Mouse (Mus musculus): ENCODE results near the gene Mmp2. TPM values are rescaled to one million over a fixed set of nuclear protein-coding genes. Genes with fewer than 3 reads are reported as not detected.
A peak's percentile ranks its signal among the peaks of the same experiment; 100 is the strongest.

Mmp2 gene
- total and polyA plus RNA-seq, 3 experiments: 53.9 to 70.9 (median 67.4) TPM

DNA sequence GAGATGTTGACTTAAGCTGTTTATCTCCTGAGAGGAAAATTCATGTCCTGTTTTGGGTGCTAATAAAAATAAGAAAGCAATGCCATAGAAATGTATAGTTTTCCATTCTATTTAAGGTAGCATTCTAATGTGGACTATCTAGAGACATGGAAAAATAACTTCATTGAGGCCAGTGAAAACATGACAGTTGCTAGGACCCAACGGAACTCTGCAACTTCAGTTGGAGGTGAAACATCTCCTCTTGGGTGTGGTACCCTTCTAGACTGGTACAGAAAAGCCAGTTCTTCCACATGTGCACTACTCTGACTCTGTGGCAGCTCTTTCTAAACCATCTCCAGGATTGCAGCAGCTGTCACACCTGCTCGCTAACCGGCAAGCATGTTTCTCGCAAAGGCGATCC is 74.0 kb downstream of the Mmp2 start, which contains the start of gene Capns2:
Gene Capns2, plus strand, starts transcription at position 301 of the 400 bp plus-strand sequence.
- H3K4me1 ChIP-seq (ENCODE audit: control insufficient read depth, insufficient read depth, low read length): no peaks in the 10 kb centered on the region; the same call in 1 of the 2 replicates
- no peak within 1 kb of the TSS for H3K9ac ChIP-seq (ENCODE audit: low read depth, low read length)
- no peaks in the 10 kb centered on the region for H3K36me3 ChIP-seq (ENCODE audit: control insufficient read depth, insufficient read depth, low read length)
- intact Hi-C loops (cut with DNase I): no loop called here
- H3K4me3 ChIP-seq: no peak within 1 kb of the TSS
- no peak for TF ChIP-seq EP300 (IDR thresholded peaks at IDR 0.05; ENCODE audit: insufficient read depth, low read depth, low read length)
- no peak for TF ChIP-seq CTCF (IDR thresholded peaks at IDR 0.05)
- no peak for TF ChIP-seq POLR2A (IDR thresholded peaks at IDR 0.05; ENCODE audit: insufficient read depth, low read depth, low read length)
- no peaks in the 10 kb centered on the region for H3K27me3 ChIP-seq (ENCODE audit: control insufficient read depth, insufficient read depth, low read length)
- no peak within 1 kb of the TSS for H3K27ac ChIP-seq
- DNase-seq: no peak
- 93% methylated on average over 5 of the region's 5 CpGs for WGBS
- no peaks in the 10 kb centered on the region for H3K79me2 ChIP-seq (replicated peaks; ENCODE audit: control insufficient read depth, insufficient read depth, low read length)

DNA sequence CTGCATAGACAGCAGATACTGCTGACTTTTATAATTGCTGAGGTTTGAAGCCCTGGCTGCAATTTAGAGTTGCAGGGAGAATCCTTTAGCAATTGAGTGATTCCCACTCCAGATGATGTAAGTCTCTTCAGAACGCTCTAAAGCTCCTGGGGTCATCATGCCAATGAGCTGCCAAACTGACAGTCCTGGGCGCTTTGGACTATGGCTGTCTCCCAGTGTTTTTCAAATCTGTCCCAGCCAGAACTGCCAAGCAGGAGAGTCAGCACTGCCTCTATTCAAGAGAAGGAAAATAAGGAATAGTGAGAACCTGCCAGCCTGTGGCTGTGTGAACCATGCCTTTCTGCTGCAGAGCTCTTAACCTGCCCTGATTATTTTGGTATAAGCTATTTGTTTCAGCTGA is 75.9 kb downstream of the Mmp2 start:
- H3K4me1 ChIP-seq (ENCODE audit: control insufficient read depth, insufficient read depth, low read length): no peaks in the 10 kb centered on the region
- DNase-seq: peak in 1 of 2 experiments; percentile 23
- H3K27ac ChIP-seq: no peak overlapping the region
- no peaks in the 10 kb centered on the region for H3K79me2 ChIP-seq (replicated peaks; ENCODE audit: control insufficient read depth, insufficient read depth, low read length)
- 61% methylated on average over 2 of the region's 2 CpGs for WGBS
- H3K27me3 ChIP-seq (ENCODE audit: control insufficient read depth, insufficient read depth, low read length): no peaks in the 10 kb centered on the region
- no peaks in the 10 kb centered on the region for H3K36me3 ChIP-seq (ENCODE audit: control insufficient read depth, insufficient read depth, low read length)
- H3K9ac ChIP-seq (ENCODE audit: low read depth, low read length): no peak overlapping the region
- TF ChIP-seq CTCF (IDR thresholded peaks at IDR 0.05) (no peak), EP300 (IDR thresholded peaks at IDR 0.05; ENCODE audit: insufficient read depth, low read depth, low read length) (no peak), POLR2A (IDR thresholded peaks at IDR 0.05; ENCODE audit: insufficient read depth, low read depth, low read length) (no peak)
- intact Hi-C loops (cut with DNase I): no loop called here
- H3K4me3 ChIP-seq: no peak overlapping the region

Other genes with a start within 250 kb of the Mmp2 start
- gene Irx6, start 153.0 kb upstream of the Mmp2 start, total RNA-seq (2021): not detected
- 0.04 TPM in 1 of 2 replicates, not detected in the other for gene Irx6, start 153.0 kb upstream of the Mmp2 start, polyA plus RNA-seq (2012; rRNA removed)
- gene Lpcat2, start 28.0 kb downstream of the Mmp2 start, total RNA-seq (2021): 1 to 10 TPM in 1 of 2 experiments, under 1 TPM in 1; 0.89 to 1.4 TPM
- 0.72 and 1.1 TPM in 2 replicates for gene Lpcat2, start 28.0 kb downstream of the Mmp2 start, polyA plus RNA-seq (2012; rRNA removed)
- not detected for gene Capns2, start 74.1 kb downstream of the Mmp2 start, total RNA-seq (2021)
- not detected in 2 replicates for gene Capns2, start 74.1 kb downstream of the Mmp2 start, polyA plus RNA-seq (2012; rRNA removed)
- gene Slc6a2, start 132.8 kb downstream of the Mmp2 start, total RNA-seq (2021): under 1 TPM; 0.08 to 0.14 TPM
- 0.18 and 0.23 TPM in 2 replicates for gene Slc6a2, start 132.8 kb downstream of the Mmp2 start, polyA plus RNA-seq (2012; rRNA removed)
- not detected for gene Ces1a, start 220.9 kb downstream of the Mmp2 start, total RNA-seq (2021)
- gene Ces1a, start 220.9 kb downstream of the Mmp2 start, polyA plus RNA-seq (2012; rRNA removed): not detected in 2 replicates

All from heart, adult 2 months (tissue).